Mouse (Mus musculus): ENCODE measurements at regions not wholly inside any gene's neighbourhood (a gene's known extent, or its start where the extent isn't known, plus 50 kb on each side); places are given as distances from the start of the nearest gene placed in this dataset.

GRCm38 (mm10) chr7:115258626-115259025 is 515.1 kb downstream of the Insc start:
- TF ChIP-seq POLR2A (IDR thresholded peaks at IDR 0.05; ENCODE audit: low read depth, low read length) (no peak), CTCF (IDR thresholded peaks at IDR 0.05; ENCODE audit: extremely low read depth, insufficient read depth, insufficient read length, insufficient replicate concordance) (no peak)
